Mouse (Mus musculus): Measurements from ENCODE around the gene Cdc34.

The Cdc34 gene

GRCm38 (mm10) chr10:79713163-79713562 is 31.2 kb downstream of the Cdc34 start:
- H3K4me1 ChIP-seq (replicated peaks; ENCODE audit: low read depth, low read length), result peaks cover 68% of the 10 kb centered on the region
- TF ChIP-seq NANOG (IDR thresholded peaks at IDR 0.05; ENCODE audit: borderline replicate concordance, low read length) (no peak), CTCF (conservative IDR thresholded peaks at IDR 0.05; ENCODE audit: low read length) (no peak), POU5F1 (IDR thresholded peaks at IDR 0.05; ENCODE audit: borderline replicate concordance, low read length) (no peak)
- no peak overlapping the region for H3K4me3 ChIP-seq (replicated peaks; ENCODE audit: low read length)
- H3K36me3 ChIP-seq (ENCODE audit: insufficient read depth, low read length), result peaks cover 45% of the 10 kb centered on the region
- H3K9me3 ChIP-seq (ENCODE audit: low read length), result no peaks in the 10 kb centered on the region
- peaks cover 33% of the 10 kb centered on the region for H3K27me3 ChIP-seq (ENCODE audit: insufficient read depth, low read length)

- TF ChIP-seq POU5F1 (IDR thresholded peaks at IDR 0.05; ENCODE audit: borderline replicate concordance, low read length) (no peak), CTCF (conservative IDR thresholded peaks at IDR 0.05; ENCODE audit: low read length) (no peak), NANOG (IDR thresholded peaks at IDR 0.05; ENCODE audit: borderline replicate concordance, low read length) (no peak)
- H3K36me3 ChIP-seq (ENCODE audit: insufficient read depth, low read length), result peaks cover 29% of the 10 kb centered on the region
- no peaks in the 10 kb centered on the region for H3K9me3 ChIP-seq (ENCODE audit: low read length)
- peaks cover 51% of the 10 kb centered on the region for H3K4me1 ChIP-seq (replicated peaks; ENCODE audit: low read depth, low read length)
- H3K27me3 ChIP-seq (ENCODE audit: insufficient read depth, low read length), result peaks cover 42% of the 10 kb centered on the region
- no peak overlapping the region for H3K4me3 ChIP-seq (replicated peaks; ENCODE audit: low read length)
Observed at GRCm38 (mm10) chr10:79714996-79715395, 33.0 kb downstream of the Cdc34 start.

DNA sequence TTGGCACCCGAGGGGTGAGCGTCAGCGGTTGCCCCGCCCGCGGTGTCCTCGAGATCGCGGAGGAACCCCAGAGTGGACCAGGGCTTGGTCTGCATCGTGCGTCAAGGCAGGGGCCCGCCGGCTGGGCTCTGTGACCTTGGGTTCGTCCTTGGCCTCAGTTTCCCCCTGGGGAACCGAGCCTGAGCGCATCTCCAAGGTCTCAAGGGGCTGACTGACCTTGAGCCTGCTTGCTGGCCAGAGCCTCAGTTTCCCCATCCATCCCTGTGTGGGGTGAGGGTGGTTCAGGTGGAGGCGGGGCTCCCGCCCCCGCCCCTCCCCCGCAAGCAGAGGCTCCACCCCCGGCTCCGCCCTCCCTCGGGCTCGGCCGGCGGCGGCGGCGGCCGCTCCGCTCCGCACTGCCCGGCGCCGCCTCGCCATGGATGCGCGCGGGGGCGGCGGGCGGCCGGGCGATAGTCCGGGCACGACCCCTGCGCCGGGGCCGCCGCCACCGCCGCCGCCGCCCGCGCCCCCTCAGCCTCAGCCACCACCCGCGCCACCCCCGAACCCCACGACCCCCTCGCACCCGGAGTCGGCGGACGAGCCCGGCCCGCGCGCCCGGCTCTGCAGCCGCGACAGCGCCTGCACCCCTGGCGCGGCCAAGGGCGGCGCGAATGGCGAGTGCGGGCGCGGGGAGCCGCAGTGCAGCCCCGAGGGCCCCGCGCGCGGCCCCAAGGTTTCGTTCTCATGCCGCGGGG is 34.4 kb downstream of the Cdc34 start, which contains the start of gene Hcn2:
Gene Hcn2 (plus strand): TSS at position 381 of the 734 bp plus-strand sequence.
- Histone ChIP-seq H3K4me1 (replicated peaks; ENCODE audit: low read depth, low read length) (peaks cover 36% of the 10 kb centered on the region), H3K4me3 (replicated peaks; ENCODE audit: low read length) (peak within 1 kb of the TSS; percentile 87), H3K27me3 (ENCODE audit: insufficient read depth, low read length) (peaks cover 44% of the 10 kb centered on the region), H3K36me3 (ENCODE audit: insufficient read depth, low read length) (peaks cover 16% of the 10 kb centered on the region), H3K9me3 (ENCODE audit: low read length) (no peaks in the 10 kb centered on the region)
- TF ChIP-seq CTCF (conservative IDR thresholded peaks at IDR 0.05; ENCODE audit: low read length), result no peak
- TF ChIP-seq POU5F1 (IDR thresholded peaks at IDR 0.05; ENCODE audit: borderline replicate concordance, low read length), result no peak
- TF ChIP-seq NANOG (IDR thresholded peaks at IDR 0.05; ENCODE audit: borderline replicate concordance, low read length), result no peak

DNA sequence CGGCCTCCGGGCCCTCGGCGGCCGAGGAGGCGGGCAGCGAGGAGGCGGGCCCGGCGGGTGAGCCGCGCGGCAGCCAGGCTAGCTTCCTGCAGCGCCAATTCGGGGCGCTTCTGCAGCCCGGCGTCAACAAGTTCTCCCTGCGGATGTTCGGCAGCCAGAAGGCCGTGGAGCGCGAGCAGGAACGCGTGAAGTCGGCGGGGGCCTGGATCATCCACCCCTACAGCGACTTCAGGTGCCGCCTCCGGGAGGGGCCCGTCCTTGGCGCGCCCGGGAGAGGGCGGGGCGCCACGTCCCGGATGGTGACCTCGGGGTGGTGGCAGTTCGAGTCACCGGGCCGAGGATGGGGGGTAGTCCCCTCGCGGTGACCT is 35.0 kb downstream of the Cdc34 start:
- Histone ChIP-seq H3K36me3 (ENCODE audit: insufficient read depth, low read length) (peaks cover 11% of the 10 kb centered on the region), H3K27me3 (ENCODE audit: insufficient read depth, low read length) (peaks cover 44% of the 10 kb centered on the region), H3K9me3 (ENCODE audit: low read length) (no peaks in the 10 kb centered on the region), H3K4me3 (replicated peaks; ENCODE audit: low read length) (peak overlapping the region; percentile 87), H3K4me1 (replicated peaks; ENCODE audit: low read depth, low read length) (peaks cover 35% of the 10 kb centered on the region)
- TF ChIP-seq NANOG (IDR thresholded peaks at IDR 0.05; ENCODE audit: borderline replicate concordance, low read length), result no peak
- no peak for TF ChIP-seq POU5F1 (IDR thresholded peaks at IDR 0.05; ENCODE audit: borderline replicate concordance, low read length)
- no peak for TF ChIP-seq CTCF (conservative IDR thresholded peaks at IDR 0.05; ENCODE audit: low read length)

GRCm38 (mm10) chr10:79717640-79718357 is 35.8 kb downstream of the Cdc34 start:
- peaks cover 37% of the 10 kb centered on the region for H3K4me1 ChIP-seq (replicated peaks; ENCODE audit: low read depth, low read length)

DNA sequence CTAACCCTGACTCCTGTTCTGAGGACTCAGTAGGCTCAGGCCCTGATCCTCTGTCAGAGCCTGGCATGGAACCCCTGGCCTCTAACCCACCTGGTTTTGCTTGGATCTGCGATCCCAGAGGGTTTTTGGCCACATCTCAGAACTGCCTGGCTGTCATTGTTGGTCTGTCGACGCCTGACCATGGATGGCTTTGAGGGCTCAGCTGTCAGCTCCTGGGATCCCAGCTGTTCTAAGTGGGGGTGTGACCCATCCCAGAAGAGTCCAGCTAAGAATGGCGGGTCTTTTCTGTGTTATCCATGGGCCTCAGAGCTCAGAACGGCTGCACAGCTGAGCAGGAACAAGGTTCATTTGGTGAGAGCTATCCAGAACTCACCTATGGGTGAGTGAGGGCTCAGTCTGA is 39.1 kb downstream of the Cdc34 start:
- Histone ChIP-seq H3K4me3 (replicated peaks; ENCODE audit: low read length) (no peak overlapping the region), H3K27me3 (ENCODE audit: insufficient read depth, low read length) (peaks cover 28% of the 10 kb centered on the region), H3K9me3 (ENCODE audit: low read length) (no peaks in the 10 kb centered on the region), H3K4me1 (replicated peaks; ENCODE audit: low read depth, low read length) (peaks cover 54% of the 10 kb centered on the region), H3K36me3 (ENCODE audit: insufficient read depth, low read length) (peaks cover 12% of the 10 kb centered on the region; the same call in 1 of the 2 replicates)
- TF ChIP-seq POU5F1 (IDR thresholded peaks at IDR 0.05; ENCODE audit: borderline replicate concordance, low read length) (no peak), NANOG (IDR thresholded peaks at IDR 0.05; ENCODE audit: borderline replicate concordance, low read length) (no peak), CTCF (conservative IDR thresholded peaks at IDR 0.05; ENCODE audit: low read length) (no peak)

More at GRCm38 (mm10) chr10:79717640-79718357, 35.8 kb downstream of the Cdc34 start:
- H3K36me3 ChIP-seq (ENCODE audit: insufficient read depth, low read length), result peaks cover 5% of the 10 kb centered on the region; the same call in 1 of the 2 replicates
- no peaks in the 10 kb centered on the region for H3K9me3 ChIP-seq (ENCODE audit: low read length)
- peak overlapping the region; percentile 87 for H3K4me3 ChIP-seq (replicated peaks; ENCODE audit: low read length)
- peaks cover 44% of the 10 kb centered on the region for H3K27me3 ChIP-seq (ENCODE audit: insufficient read depth, low read length)
- TF ChIP-seq POU5F1 (IDR thresholded peaks at IDR 0.05; ENCODE audit: borderline replicate concordance, low read length) (no peak), NANOG (IDR thresholded peaks at IDR 0.05; ENCODE audit: borderline replicate concordance, low read length) (no peak), CTCF (conservative IDR thresholded peaks at IDR 0.05; ENCODE audit: low read length) (no peak)

DNA sequence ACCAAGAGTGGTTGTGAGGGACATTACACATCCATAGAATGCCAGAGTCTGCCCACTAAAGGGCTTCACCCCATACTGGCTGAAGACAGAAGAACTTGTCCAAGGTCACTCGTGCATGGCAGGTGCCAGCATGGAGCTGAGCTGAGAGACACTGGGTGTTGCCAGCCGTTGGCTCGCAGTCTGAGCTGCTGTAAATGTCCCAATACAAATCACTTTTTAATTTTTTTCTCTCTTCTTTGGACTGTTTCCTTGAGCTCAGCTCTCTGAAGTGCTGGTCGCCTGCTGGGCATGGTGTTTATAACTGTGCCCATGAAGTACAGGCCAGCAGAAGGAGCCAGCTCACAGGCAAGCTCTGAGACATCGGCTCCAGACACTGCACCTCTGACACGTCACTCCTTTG is 41.1 kb downstream of the Cdc34 start:
- TF ChIP-seq NANOG (IDR thresholded peaks at IDR 0.05; ENCODE audit: borderline replicate concordance, low read length) (no peak), CTCF (conservative IDR thresholded peaks at IDR 0.05; ENCODE audit: low read length) (no peak), POU5F1 (IDR thresholded peaks at IDR 0.05; ENCODE audit: borderline replicate concordance, low read length) (no peak)
- Histone ChIP-seq H3K27me3 (ENCODE audit: insufficient read depth, low read length) (peaks cover 13% of the 10 kb centered on the region), H3K4me1 (replicated peaks; ENCODE audit: low read depth, low read length) (peaks cover 46% of the 10 kb centered on the region), H3K36me3 (ENCODE audit: insufficient read depth, low read length) (peaks cover 26% of the 10 kb centered on the region; the same call in 1 of the 2 replicates), H3K9me3 (ENCODE audit: low read length) (peaks cover 13% of the 10 kb centered on the region), H3K4me3 (replicated peaks; ENCODE audit: low read length) (no peak overlapping the region)

DNA sequence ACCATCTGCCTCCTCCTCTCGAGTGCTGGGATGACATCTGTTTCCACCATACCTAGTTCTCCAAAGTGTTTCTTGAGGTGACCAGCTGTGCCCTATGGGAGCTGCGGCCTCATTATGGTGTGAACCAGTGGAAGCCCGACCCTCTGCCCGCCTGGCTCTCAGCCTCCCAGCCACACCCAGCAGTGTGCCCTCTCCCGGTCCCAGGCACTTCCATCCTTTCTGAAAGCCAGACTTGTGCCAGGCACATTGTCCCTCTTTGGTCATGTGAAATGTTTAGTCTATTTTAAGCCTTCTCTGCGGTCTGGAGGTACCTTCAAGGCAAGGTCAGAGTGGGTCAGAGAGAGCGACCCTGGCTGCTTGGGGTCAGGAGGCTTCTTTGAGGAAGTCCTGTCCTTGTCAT is 41.7 kb downstream of the Cdc34 start:
- H3K27me3 ChIP-seq (ENCODE audit: insufficient read depth, low read length), result peaks cover 6% of the 10 kb centered on the region
- peaks cover 13% of the 10 kb centered on the region for H3K9me3 ChIP-seq (ENCODE audit: low read length)
- no peak overlapping the region for H3K4me3 ChIP-seq (replicated peaks; ENCODE audit: low read length)
- TF ChIP-seq CTCF (conservative IDR thresholded peaks at IDR 0.05; ENCODE audit: low read length) (no peak), NANOG (IDR thresholded peaks at IDR 0.05; ENCODE audit: borderline replicate concordance, low read length) (no peak), POU5F1 (IDR thresholded peaks at IDR 0.05; ENCODE audit: borderline replicate concordance, low read length) (no peak)
- H3K36me3 ChIP-seq (ENCODE audit: insufficient read depth, low read length), result peaks cover 26% of the 10 kb centered on the region; the same call in 1 of the 2 replicates
- H3K4me1 ChIP-seq (replicated peaks; ENCODE audit: low read depth, low read length), result peaks cover 50% of the 10 kb centered on the region
